Mouse (Mus musculus): Measurements from ENCODE around the gene Mlh1.

Mlh1 gene

DNA sequence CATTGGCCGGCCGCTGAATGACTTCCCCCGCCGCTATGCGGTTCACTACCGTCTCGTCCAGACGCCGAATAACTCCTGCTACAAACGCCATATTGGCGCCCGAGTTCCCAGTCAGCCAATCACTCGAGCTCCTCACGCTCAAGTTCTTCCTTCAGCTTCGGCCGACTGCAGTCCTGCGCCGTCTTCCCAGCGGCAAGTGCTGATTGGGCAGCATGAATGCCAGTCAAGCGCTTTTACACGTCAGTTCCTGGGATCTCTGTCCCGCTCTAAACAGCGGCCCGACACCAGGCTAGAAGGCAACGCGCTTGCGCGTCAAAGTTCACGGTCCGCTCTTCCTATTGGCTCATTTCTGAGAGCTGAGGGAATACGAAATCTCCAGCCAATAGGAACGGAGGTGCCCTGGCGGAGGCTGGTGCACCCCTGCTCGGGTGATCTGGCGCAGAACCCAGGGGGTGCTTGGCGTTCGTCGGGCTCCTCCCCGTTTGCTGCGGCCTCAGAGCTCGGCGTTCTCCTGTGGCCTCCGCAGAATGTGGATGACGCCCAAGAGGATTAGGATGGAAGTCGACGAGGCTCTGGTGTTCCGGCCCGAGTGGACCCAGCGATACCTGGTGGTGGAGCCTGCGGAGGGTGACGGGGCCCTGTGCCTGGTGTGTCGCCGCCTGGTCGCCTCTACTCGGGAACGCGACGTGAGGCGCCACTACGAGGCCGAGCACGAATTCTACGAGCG, at the start of gene Mlh1, which contains the start of gene Epm2aip1:
Gene Mlh1 (minus strand): TSS at position 358 of the 727 bp plus-strand sequence.
Gene Epm2aip1 (plus strand): TSS at position 496 of the 727 bp plus-strand sequence.
- DNase-seq (ENCODE audit: low read depth, low spot score) = peak; percentile 100

DNA sequence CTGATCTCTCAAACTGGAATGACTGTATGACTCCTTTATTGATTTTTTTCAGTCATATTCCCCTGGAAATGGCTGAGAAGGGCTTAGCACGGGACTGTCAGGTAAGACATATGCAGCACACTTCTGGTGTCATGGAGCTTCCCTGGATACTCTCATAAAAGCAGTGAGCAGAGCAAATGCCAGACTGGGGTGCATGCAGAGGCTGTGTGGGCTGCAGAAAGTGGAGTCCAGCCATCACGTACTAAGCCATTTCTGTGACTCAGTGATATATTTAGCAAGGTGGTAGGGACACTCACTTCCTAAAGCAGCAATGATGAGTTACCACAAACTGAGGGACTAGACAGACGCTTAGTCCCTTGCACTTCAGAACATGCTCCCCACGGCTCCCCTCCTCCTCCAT, 49.3 kb upstream of the Mlh1 start:
- no peak for DNase-seq (ENCODE audit: low read depth, low spot score)

- no peak for DNase-seq (ENCODE audit: low read depth, low spot score)
These were observed 42.6 kb upstream of the Mlh1 start for GRCm38 (mm10) chr9:111314219-111314618.

DNA sequence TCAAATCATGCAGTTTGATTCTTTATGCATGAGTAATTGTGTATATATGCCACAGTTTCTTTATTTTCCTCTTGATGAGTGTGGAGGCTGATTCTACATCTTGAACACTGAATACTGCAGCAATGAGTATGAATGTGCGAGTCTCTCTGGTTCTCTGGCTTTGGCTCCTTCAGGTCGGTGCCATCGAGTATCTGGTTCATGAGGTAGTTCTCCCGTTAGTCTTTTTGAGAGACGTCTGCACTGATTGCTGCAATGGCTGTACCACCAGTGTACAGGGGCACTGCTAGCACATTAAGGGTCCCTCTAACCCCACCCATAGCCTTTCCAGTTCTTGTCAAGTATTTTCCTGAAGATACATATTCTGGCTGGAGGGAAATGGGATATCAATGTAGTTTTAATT, 42.2 kb upstream of the Mlh1 start:
- no peak for DNase-seq (ENCODE audit: low read depth, low spot score)

GRCm38 (mm10) chr9:111313299-111313698, 41.7 kb upstream of the Mlh1 start:
- DNase-seq (ENCODE audit: low read depth, low spot score) = no peak

DNA sequence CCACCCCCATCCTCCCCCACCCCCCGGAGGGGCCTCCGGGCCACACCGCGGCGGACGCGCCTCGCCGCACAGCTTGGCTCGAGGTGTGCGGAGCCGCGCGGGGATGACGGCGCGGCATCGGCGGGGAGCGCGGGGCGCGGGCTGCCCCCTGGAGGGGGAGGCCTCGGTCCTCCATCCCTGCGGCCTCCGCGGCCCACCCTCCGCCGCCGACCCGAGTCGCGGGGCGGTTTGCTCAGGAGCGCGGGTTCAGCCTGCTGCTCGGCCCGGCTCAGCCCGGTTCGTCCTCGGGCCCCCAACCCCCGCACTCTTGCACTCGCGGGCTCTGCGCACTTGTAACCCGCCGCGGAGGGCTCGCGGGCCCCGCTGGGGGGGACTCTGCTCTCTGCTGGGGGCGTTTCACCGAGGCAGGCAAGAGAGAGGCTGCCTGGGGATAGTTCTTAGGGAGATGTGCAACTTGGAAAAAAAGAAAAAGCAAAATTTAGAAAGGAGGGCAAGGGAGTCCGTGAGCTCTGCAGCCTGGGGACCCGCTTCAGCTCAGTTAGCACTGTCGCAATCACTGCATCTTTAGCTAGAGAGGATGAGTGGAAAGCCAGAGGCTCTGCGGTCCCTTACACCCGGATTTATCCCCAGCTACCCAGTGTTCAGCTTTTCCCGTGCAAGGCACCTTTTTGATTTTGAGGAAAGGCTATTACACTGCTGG, 41.0 kb upstream of the Mlh1 start:
- no peak for DNase-seq (ENCODE audit: low read depth, low spot score)

DNA sequence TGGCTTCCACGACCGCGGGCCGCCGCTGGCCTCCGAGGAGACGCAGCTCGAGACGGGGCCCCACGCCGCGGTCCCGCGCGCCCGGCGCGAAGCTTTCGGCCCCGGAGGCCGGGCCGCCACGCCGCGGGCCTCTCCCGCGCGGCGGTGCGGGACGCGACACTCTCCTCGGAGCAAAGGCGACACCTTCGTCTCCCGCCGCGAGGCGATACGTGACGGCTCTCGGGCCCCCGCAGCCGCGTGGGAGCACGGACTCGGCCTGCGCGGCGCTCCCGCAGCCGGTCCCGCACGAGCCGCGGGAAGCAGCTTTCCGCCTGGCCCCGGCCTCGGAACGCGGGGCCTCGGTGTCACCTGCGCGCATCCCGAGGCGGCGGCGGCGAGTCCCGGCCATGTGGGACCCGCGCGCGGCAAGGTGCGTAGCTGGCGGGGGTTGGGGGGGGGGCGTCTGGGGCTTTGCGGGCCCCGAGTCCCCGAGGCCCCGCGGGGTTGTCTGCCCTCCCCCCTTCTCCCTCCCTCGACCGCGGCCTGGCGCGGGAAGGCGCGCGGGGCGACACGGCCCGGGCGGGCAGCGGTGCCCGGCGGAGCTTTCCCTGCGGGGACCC, 40.4 kb upstream of the Mlh1 start:
- DNase-seq (ENCODE audit: low read depth, low spot score) = no peak

- no peak for DNase-seq (ENCODE audit: low read depth, low spot score)
These were observed 39.6 kb upstream of the Mlh1 start, which contains the start of gene Trank1 for GRCm38 (mm10) chr9:111311031-111311842. TSS of gene Trank1 (plus strand) at chr9:111311739.

- DNase-seq (ENCODE audit: low read depth, low spot score) = no peak
These were observed 34.6 kb upstream of the Mlh1 start for GRCm38 (mm10) chr9:111306142-111306541.

- no peak for DNase-seq (ENCODE audit: low read depth, low spot score)
These were observed 32.4 kb upstream of the Mlh1 start for GRCm38 (mm10) chr9:111304036-111304435.

- DNase-seq (ENCODE audit: low read depth, low spot score) = no peak
These were observed 30.7 kb upstream of the Mlh1 start for GRCm38 (mm10) chr9:111302196-111302831.

- no peak for DNase-seq (ENCODE audit: low read depth, low spot score)
These were observed 27.0 kb upstream of the Mlh1 start for GRCm38 (mm10) chr9:111298606-111299005.

GRCm38 (mm10) chr9:111296433-111296832, 24.8 kb upstream of the Mlh1 start:
- no peak for DNase-seq (ENCODE audit: low read depth, low spot score)

GRCm38 (mm10) chr9:111295323-111295722, 23.7 kb upstream of the Mlh1 start:
- no peak for DNase-seq (ENCODE audit: low read depth, low spot score)

- no peak for DNase-seq (ENCODE audit: low read depth, low spot score)
These were observed 23.3 kb upstream of the Mlh1 start for GRCm38 (mm10) chr9:111294911-111295310.

DNA sequence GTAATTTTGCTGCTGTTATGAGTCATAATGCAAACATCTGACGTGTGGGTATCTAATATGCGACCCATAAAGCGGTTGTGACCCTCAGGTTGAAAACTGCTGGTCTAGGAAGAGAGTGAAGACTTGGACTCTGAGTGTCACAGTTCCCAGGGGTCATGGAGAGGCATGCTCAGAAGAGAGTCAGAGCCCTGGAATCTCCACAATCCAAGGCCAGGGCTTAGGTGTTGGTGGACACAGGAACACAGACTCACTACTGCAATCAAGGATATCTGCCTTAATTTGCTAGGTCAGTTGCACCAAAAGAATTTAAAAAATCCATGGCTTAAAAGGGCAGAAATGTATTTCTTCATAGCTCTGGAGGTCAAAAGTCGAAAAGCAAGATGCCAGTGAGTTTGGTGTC, 21.6 kb upstream of the Mlh1 start:
- DNase-seq (ENCODE audit: low read depth, low spot score) = no peak

DNA sequence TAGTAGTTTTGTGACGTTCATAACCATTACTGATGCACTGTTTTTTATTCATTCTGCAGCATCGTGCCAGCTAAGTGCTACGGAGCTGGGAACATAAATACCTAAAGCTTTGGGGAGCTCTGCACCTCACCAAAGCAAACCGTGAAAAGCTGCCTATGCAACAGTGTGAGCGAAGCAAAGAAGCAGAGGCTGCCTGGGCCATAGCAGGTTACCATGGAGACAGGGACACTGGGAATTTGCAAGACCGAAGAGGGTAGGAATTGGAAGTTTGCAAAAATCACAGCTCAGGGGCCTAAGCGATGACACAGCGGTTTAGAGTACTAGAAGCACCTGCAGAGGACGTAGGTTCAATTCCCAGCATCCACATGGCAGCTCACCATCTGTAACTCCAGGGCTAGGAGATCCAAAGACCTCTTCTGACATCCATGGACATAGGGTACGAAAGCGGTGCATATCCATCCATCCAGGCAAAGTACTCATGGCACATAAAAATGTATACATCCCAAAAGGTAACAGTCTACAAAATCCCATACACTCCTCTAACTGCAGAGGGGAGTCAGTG, 19.0 kb upstream of the Mlh1 start:
- DNase-seq (ENCODE audit: low read depth, low spot score) = no peak

GRCm38 (mm10) chr9:111289832-111290339, 18.3 kb upstream of the Mlh1 start:
- peak; percentile 76 for DNase-seq (ENCODE audit: low read depth, low spot score)

- no peak for DNase-seq (ENCODE audit: low read depth, low spot score)
These were observed 17.8 kb upstream of the Mlh1 start for GRCm38 (mm10) chr9:111289294-111289831.

- DNase-seq (ENCODE audit: low read depth, low spot score) = no peak
These were observed 16.4 kb upstream of the Mlh1 start for GRCm38 (mm10) chr9:111287956-111288355.

All from skeletal muscle tissue, adult 2 months (tissue).